Mouse (Mus musculus): ENCODE results near the gene Timeless.
"Not testable (repeated sequence)": the region's sequence is repeated elsewhere in the genome, so short reads cannot be mapped to it uniquely, and the experiment has no call there.

Gene Timeless

GRCm38 (mm10) chr10:128231697-128232419, at the start of gene Timeless:
TSS of gene Timeless (plus strand) at chr10:128232065.
- DNase-seq (ENCODE audit: low spot score in 2 of 2) = peak; percentile 82 to 89

GRCm38 (mm10) chr10:128184296-128184695, 47.6 kb upstream of the Timeless start:
- no peak for DNase-seq (ENCODE audit: low spot score in 2 of 2)

GRCm38 (mm10) chr10:128185277-128185940, 46.5 kb upstream of the Timeless start:
- DNase-seq (ENCODE audit: low spot score in 2 of 2) = no peak

- DNase-seq (ENCODE audit: low spot score in 2 of 2) = peak; percentile 59 to 81
These were observed 45.9 kb upstream of the Timeless start for GRCm38 (mm10) chr10:128185959-128186358.

DNA sequence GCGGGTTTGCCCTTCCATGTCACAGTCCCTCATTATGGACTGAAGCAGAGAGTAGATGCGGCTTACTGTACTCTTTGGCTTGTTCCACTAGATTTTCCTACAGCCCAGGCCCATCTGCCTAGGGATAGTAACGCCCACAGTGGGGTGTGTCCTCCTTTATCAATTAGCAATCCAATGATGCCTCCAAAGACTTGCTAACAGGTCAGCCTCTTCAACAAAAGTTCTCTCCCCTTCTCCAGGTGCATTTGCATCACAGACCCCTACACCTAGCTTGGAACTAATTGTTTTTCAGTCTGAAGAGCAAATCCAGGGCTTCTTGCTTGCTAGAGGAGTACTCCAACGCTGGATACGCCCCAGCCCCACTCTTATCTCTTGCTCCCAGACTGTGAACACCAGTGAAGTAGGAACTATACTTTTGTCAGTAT, 44.7 kb upstream of the Timeless start:
- no peak for DNase-seq (ENCODE audit: low spot score in 2 of 2)

DNA sequence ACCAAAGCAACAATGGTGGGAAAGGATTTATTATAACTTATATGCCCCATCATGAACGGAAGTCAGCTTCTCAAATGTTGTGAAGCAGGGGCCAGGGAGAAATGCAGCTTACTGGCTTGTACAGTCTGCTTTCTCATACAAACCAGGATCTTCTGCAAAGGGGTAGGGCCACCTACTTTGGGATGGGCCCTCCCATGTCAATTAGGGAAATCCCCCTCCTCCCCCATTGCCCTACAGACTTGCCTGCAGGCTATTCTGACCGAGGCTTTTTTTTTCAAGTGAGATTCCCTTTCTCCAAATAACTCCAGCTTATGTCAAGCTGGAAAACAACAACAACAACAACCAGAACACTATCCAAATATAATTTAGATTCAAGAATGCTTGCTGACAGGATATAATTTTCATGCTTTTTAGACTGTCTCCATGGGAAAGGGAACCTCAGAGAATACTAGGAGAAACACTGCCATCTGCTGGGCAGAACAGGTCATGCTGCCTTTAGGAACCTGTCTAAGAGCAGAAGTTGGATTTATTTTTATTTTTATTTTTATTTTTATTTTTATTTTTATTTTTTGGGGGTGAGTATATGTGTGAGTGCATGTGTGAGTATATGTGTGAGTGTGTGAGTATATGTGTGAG, 43.5 kb upstream of the Timeless start:
- peak; percentile 50 to 77 for DNase-seq (ENCODE audit: low spot score in 2 of 2)

GRCm38 (mm10) chr10:128191472-128191871, 40.4 kb upstream of the Timeless start:
- DNase-seq (ENCODE audit: low spot score in 2 of 2) = no peak

- not testable (repeated sequence) for DNase-seq (ENCODE audit: low spot score in 2 of 2)
These were observed 39.7 kb upstream of the Timeless start for GRCm38 (mm10) chr10:128192030-128192766.

DNA sequence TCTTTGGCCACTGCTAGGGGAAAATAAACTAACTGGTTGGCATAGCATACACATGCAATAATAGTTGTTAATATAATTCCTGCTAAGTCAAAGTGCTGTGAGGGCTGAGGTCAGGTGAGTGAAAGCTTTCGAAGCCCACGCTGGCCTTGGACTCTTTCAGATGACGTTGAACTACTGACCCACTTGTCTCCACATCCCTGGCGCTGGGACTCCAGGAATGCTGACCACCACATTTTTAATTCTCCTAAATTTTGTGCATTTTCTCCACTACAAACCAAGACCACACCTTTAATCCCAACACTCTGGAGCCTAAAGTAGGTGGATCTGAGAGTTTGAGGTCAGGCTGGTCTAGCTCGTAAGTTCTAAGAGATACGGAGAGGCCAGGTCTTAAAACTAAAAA, 38.8 kb upstream of the Timeless start:
- DNase-seq (ENCODE audit: low spot score in 2 of 2) = no peak

DNA sequence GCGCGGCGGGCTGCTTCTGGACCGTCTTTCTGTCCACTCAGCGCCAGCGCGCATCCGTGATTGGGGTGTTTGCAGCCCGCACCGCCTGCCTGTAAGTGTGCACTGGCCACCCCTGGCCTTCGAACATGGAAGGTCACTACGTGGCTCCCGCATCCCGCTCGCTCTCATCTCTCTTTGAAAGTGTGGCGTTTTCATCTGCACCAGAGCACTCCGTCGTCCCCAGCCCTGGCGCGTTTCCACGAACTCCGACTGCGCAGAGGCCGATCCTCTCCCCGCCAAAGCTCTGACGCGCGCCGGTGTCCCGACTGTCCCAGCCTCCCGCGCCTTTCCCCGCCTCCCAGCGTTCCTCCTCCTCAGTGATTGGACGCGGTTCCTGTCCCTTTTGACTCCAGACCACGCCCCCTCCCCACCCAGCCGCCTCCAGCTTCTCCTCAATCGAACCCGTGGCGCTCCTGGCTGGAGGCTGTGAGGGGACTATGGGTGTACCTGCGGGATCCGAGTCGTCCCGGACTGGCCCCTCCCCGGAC, 37.8 kb upstream of the Timeless start, which contains the start of gene Gls2:
Gene Gls2 (plus strand): TSS at position 434 of the 527 bp plus-strand sequence.
- peak; percentile 90 to 95 for DNase-seq (ENCODE audit: low spot score in 2 of 2)

- peak in 1 of 2 experiments; percentile 46 for DNase-seq (ENCODE audit: low spot score in 2 of 2)
These were observed 37.1 kb upstream of the Timeless start for GRCm38 (mm10) chr10:128194551-128195461.

DNA sequence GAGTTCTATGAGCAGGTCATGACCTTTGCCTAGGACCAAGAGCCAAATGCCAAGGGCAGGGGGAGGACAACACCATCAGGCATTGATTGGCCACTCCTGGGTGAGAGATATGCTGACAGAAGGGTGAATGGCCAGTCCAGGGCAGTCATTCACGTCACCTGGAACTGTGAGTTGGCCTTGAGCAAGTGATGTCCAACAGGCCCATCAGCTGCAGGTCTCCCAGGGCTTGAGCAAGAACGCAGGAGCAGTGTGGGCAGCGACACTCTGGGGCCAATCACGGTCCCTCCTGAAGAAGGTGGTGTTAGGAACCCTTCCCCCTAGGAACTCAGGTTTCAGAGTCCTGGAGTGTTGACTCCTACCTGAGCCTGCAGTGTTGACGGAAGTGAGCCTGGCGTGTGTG, 30.0 kb upstream of the Timeless start:
- no peak for DNase-seq (ENCODE audit: low spot score in 2 of 2)

GRCm38 (mm10) chr10:128204941-128205340, 26.9 kb upstream of the Timeless start:
- no peak for DNase-seq (ENCODE audit: low spot score in 2 of 2)

DNA sequence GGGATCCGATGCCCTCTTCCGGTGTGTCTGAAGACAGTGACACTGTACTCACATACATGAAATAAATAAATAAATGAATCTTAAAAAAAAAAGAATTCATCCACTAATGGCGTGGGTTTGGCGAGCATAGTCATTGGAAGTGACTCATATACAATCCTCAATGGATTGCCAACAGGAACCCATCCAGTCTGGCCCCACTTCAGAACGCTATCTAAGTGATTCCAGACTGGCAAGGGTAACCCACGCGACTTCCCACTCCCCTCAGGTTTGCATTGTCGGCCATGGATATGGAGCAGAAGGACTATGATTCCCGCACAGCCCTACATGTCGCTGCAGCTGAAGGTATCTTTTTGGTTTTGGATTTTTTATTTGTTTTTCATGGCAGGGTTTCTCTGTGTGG, 23.5 kb upstream of the Timeless start:
- DNase-seq (ENCODE audit: low spot score in 2 of 2) = no peak

- DNase-seq (ENCODE audit: low spot score in 2 of 2) = no peak
These were observed 22.4 kb upstream of the Timeless start for GRCm38 (mm10) chr10:128209311-128210009.

GRCm38 (mm10) chr10:128210131-128210530, 21.7 kb upstream of the Timeless start:
- DNase-seq (ENCODE audit: low spot score in 2 of 2) = no peak

GRCm38 (mm10) chr10:128210954-128211353, 20.9 kb upstream of the Timeless start:
- DNase-seq (ENCODE audit: low spot score in 2 of 2) = no peak

DNA sequence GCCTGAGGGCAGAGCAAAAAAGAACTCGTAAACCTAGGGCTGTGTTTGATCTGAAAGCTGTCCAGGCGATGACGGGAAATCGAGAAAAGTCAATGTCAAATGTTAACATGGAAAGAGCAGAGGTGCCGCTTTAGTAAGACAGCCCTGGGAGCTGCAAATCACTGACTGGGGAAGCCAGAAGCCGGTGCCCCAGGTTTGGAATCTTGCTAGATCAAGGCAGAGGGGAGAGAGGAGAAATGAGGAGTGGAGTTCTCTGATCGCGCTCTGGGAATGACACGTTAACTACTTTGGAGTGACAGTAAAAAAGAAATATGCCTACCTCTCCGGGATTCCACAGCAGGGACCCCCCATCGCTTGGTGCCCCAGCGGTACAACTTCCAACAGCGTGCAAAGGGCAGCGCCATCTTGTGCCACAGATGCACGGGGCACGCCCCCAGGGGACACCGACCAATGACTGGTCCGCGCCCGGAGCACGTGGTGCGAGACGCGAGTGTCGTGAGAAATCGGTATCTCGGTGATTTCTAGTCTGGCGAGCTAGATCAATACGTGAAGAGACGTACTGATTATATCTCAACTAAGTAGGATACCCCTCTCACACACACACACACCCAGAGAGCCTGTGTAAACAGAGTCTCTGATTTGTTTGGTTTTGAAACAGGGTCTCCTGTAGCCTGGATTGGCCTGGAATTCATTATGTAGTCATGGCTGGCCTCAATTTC, 20.3 kb upstream of the Timeless start, which contains the start of gene Spryd4:
Gene Spryd4 (minus strand): TSS at position 418 of the 719 bp plus-strand sequence.
- peak; percentile 79 to 86 for DNase-seq (ENCODE audit: low spot score in 2 of 2)

GRCm38 (mm10) chr10:128212148-128212547, 19.7 kb upstream of the Timeless start:
- no peak for DNase-seq (ENCODE audit: low spot score in 2 of 2)

Measured in thymus, postnatal 10 days (tissue).